Mouse (Mus musculus) cerebellum, adult 2 months (tissue): ENCODE measurements at regions not wholly inside any gene's neighbourhood (a gene's known extent, or its start where the extent isn't known, plus 50 kb on each side); places are given as distances from the start of the nearest gene placed in this dataset.

Experiments used
- CTCF ChIP-seq: fragments of 200-500 bp; IDR thresholded peaks from 2 replicates; pipeline ENCODE4 v1.5.1; 2011; ENCODE audit warnings: low read depth, mild to moderate bottlenecking, control low read depth, low read length, moderate library complexity, borderline replicate concordance; ENCODE audit not compliant: insufficient read depth
- POLR2A ChIP-seq: fragments of 200-500 bp; IDR thresholded peaks from 2 replicates; pipeline ENCODE4 v1.6.1; 2011; ENCODE audit warnings: low read length, control low read depth, borderline replicate concordance; ENCODE audit not compliant: insufficient read depth

GRCm38 (mm10) chr1:144343820-144344219, 94.8 kb upstream of the Rgs1 start:
- TF ChIP-seq CTCF (no peak), POLR2A (no peak)
